Mouse (Mus musculus): ENCODE results near the gene Gm11562.
"Not testable (repeated sequence)": the region's sequence is repeated elsewhere in the genome, so short reads cannot be mapped to it uniquely, and the experiment has no call there.

DNA sequence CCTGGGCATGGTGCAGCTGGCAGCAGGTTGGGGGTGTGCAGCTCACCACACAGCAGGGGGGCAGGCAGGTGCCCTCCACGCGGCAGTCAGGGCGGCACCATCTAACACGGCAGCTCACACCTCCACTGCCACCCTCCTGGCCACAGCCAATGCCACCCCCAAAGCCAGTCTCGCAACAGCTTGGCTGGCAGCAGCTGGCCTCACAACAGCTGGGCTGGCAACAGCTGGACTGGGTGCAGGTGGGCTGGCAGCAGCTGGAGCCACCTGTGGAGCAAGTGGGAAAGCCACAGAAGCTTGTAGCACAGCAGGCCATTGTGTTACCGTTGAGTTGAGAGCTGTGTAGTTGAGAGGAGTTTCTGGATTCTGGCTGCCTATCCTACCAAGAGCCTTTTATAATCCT lies 22.5 kb downstream of the Gm11562 start, which contains the start of gene Krtap9-3:
- TF ChIP-seq POLR2A (IDR thresholded peaks at IDR 0.05; ENCODE audit: low read depth, low read length); CTCF (IDR thresholded peaks at IDR 0.05; ENCODE audit: borderline replicate concordance, insufficient read depth, low read length): not testable (repeated sequence)

All from embryonic fibroblast, embryonic 13.5 days (primary cell).